Mouse (Mus musculus): ENCODE results near the gene Tchp.

Gene Tchp

GRCm38 (mm10) chr5:114742572-114742971 is 35.0 kb downstream of the Tchp start:
- no peak for DNase-seq

DNA sequence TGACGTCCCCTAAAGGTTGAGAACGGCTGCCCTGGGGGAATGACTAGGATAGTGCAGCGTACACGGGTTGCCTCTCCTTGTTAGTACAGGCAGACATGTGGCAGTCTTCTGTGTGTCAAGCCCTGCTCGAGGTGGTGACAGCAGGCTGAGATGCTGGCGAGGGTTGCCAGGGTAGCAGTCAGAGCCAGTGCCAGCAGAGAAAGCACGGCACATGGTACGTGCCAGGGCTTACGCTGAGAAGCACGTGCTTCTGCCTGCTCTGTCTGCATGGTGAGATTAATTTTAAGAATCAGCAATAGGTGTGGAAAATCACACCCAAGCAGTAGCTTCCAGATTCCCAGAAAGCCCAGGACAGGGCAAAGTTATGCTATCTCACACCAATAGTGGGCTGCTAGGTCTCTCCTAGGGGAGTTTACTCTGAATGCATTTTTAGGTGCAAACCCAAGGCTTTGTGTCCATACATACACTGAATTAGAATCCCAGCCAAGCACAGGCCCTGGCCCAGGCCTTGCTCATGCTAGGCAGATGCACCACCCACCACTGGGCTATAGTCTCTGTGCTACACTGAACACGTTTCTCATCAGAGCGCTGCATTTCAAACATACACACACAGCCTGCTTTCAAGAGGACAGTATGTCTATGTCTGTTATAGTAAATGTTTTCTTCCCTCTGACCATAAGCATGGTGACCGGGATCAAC is 35.6 kb downstream of the Tchp start:
- no peak for DNase-seq

DNA sequence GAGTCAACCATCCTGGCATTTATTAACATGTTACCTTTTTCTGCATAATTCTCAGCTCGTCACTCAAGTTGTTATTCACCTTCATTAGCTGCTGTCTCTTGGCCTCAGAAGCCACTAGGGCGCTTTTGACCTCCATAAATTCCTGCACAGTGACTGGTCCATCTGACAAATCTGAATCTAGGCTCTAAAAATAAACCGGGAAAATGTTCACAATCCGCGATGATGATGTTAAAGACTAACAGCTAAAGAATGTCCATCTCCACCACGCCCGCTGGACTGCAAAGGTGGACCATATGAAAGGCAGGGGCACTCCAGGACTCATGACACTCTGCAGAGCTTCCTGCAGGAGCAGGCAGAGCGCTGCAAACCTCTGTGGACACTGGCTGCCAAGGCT is 36.1 kb downstream of the Tchp start:
- DNase-seq, result no peak

- peak in 1 of 2 experiments; percentile 45 for DNase-seq
Observed at GRCm38 (mm10) chr5:114745581-114745980, 38.0 kb downstream of the Tchp start.

- DNase-seq, result no peak
Observed at GRCm38 (mm10) chr5:114746886-114747285, 39.3 kb downstream of the Tchp start.

GRCm38 (mm10) chr5:114747521-114747920 is 40.0 kb downstream of the Tchp start:
- DNase-seq, result no peak

GRCm38 (mm10) chr5:114750325-114750724 is 42.8 kb downstream of the Tchp start:
- DNase-seq, result no peak

- no peak for DNase-seq
Observed at GRCm38 (mm10) chr5:114752397-114752796, 44.8 kb downstream of the Tchp start.

- DNase-seq, result no peak
Observed at GRCm38 (mm10) chr5:114753384-114753783, 45.8 kb downstream of the Tchp start.

GRCm38 (mm10) chr5:114759536-114760090 is 52.1 kb downstream of the Tchp start:
- no peak for DNase-seq

DNA sequence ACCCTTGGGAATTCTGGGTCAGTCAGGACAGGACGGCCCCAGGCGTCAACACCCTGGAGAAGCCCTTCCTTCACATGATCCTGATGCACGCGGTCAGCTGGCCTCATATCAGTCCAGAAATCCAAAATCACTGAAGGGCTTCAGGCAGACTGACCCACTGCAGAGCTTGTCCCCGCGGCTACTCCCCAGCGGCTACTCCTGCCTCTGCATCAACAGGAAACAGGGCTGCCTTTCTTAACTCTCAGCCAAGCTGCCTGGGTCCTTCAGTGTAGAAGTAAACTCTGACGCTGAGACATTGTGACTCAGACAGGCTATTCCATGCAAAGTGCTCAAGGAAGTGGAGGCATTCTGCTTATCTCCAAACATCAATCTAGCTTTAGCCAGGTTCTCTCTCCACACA is 54.4 kb downstream of the Tchp start:
- DNase-seq, result no peak

- no peak for DNase-seq
Observed at GRCm38 (mm10) chr5:114764812-114765735, 57.5 kb downstream of the Tchp start.

GRCm38 (mm10) chr5:114766686-114767085 is 59.1 kb downstream of the Tchp start:
- no peak for DNase-seq

- DNase-seq, result no peak
Observed at GRCm38 (mm10) chr5:114767185-114767584, 59.6 kb downstream of the Tchp start.

- no peak for DNase-seq
Observed at GRCm38 (mm10) chr5:114769786-114770185, 62.2 kb downstream of the Tchp start.

DNA sequence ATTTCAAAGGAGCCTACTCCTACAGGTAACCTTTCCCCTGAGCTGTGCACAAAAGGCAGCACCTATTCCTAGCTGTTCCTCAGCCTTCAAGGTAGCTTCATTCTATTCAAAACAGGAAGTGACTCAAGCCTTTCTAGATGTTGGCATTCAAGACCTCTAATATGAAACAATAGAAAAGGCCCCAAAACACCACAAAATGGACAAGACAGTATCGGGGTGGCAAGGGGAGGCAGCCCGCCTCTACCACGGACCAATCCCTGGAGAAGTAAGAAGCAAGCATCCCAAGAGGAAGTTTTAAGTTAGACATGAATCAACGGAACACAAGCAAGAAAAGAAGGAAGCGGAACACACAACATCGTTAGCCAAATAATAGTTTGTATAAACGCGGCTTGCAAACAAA is 64.2 kb downstream of the Tchp start:
- no peak for DNase-seq
